Mouse (Mus musculus) heart, postnatal 0 days (tissue): Measurements from ENCODE around the gene Atp6v1f.

Experiments used
- CTCF ChIP-seq: IDR thresholded peaks from 2 replicates; pipeline ENCODE4 v1.5.1; 2016; ENCODE audit warnings: antibody characterized with exemption, control low read depth, low read depth
- EP300 ChIP-seq: IDR thresholded peaks from 2 replicates; pipeline ENCODE4 v1.6.1; 2016; ENCODE audit warnings: antibody characterized with exemption, low read depth

DNA sequence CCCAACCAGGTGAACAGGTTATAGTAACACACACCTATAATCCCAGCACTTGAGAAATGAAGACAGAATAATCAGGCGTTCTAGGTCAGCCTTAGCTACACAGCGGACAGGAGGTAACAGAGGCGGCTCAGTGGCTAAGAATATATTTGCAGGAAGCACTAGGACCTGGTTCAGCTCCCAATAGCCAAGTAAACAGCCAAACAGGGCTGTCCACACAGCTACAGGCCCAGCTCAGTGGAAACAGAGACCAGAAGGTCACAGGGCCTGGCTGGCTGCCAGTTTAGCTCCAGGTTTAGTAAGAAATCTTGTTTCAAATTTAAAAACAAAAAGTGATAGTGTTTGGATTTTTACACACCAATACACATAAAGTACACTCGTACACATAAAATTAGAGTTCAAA, 26.6 kb downstream of the Atp6v1f start:
- TF ChIP-seq EP300 (no peak), CTCF (no peak)
